Mouse (Mus musculus): Measurements from ENCODE around the gene St14. TPM values are rescaled to one million over a fixed set of nuclear protein-coding genes. Genes with fewer than 3 reads are reported as not detected.

Gene St14
- polyA plus RNA-seq, 1 experiment = 12.9 TPM

GRCm38 (mm10) chr9:31148135-31148534 is 16.5 kb upstream of the St14 start:
- no peak overlapping the region for H3K4me3 ChIP-seq (ENCODE audit: extremely low read depth, insufficient read depth, insufficient read length)
- no peak for TF ChIP-seq POLR2A (IDR thresholded peaks at IDR 0.05; ENCODE audit: low read depth, low read length)
- TF ChIP-seq CTCF (IDR thresholded peaks at IDR 0.05; ENCODE audit: extremely low read depth, insufficient read depth, insufficient read length, insufficient replicate concordance) = no peak
- no peaks in the 10 kb centered on the region for H3K36me3 ChIP-seq (ENCODE audit: control insufficient read depth, insufficient read depth, low read length)
- H3K27me3 ChIP-seq (ENCODE audit: control insufficient read depth, insufficient read depth, low read length) = no peaks in the 10 kb centered on the region
- no peaks in the 10 kb centered on the region; the same call in 1 of the 2 replicates for H3K4me1 ChIP-seq (ENCODE audit: control insufficient read depth, insufficient read depth, insufficient read length)
- H3K27ac ChIP-seq (ENCODE audit: insufficient read depth, low read length) = no peak overlapping the region
- DNase-seq (ENCODE audit: low read depth in 1 of 2, low spot score in 2 of 2) = no peak
- 92% methylated on average over 7 of the region's 7 CpGs for WGBS

- Histone ChIP-seq H3K27me3 (ENCODE audit: control insufficient read depth, insufficient read depth, low read length) (no peaks in the 10 kb centered on the region), H3K4me1 (ENCODE audit: control insufficient read depth, insufficient read depth, insufficient read length) (no peaks in the 10 kb centered on the region; the same call in 1 of the 2 replicates), H3K27ac (ENCODE audit: insufficient read depth, low read length) (no peak overlapping the region), H3K4me3 (ENCODE audit: extremely low read depth, insufficient read depth, insufficient read length) (no peak overlapping the region), H3K36me3 (ENCODE audit: control insufficient read depth, insufficient read depth, low read length) (no peaks in the 10 kb centered on the region)
- WGBS = 43% methylated on average over 7 of the region's 7 CpGs
- peak in 1 of 2 experiments; percentile 23 for DNase-seq (ENCODE audit: low read depth in 1 of 2, low spot score in 2 of 2)
- TF ChIP-seq POLR2A (IDR thresholded peaks at IDR 0.05; ENCODE audit: low read depth, low read length) = no peak
- no peak for TF ChIP-seq CTCF (IDR thresholded peaks at IDR 0.05; ENCODE audit: extremely low read depth, insufficient read depth, insufficient read length, insufficient replicate concordance)
These were observed 13.7 kb upstream of the St14 start for GRCm38 (mm10) chr9:31145272-31145925.

GRCm38 (mm10) chr9:31142924-31143323 is 11.3 kb upstream of the St14 start:
- DNase-seq (ENCODE audit: low read depth in 1 of 2, low spot score in 2 of 2) = no peak
- no peak overlapping the region for H3K27ac ChIP-seq (ENCODE audit: insufficient read depth, low read length)
- no peak for TF ChIP-seq POLR2A (IDR thresholded peaks at IDR 0.05; ENCODE audit: low read depth, low read length)
- TF ChIP-seq CTCF (IDR thresholded peaks at IDR 0.05; ENCODE audit: extremely low read depth, insufficient read depth, insufficient read length, insufficient replicate concordance) = no peak
- no peaks in the 10 kb centered on the region for H3K36me3 ChIP-seq (ENCODE audit: control insufficient read depth, insufficient read depth, low read length)
- no peaks in the 10 kb centered on the region for H3K27me3 ChIP-seq (ENCODE audit: control insufficient read depth, insufficient read depth, low read length)
- H3K4me1 ChIP-seq (ENCODE audit: control insufficient read depth, insufficient read depth, insufficient read length) = no peaks in the 10 kb centered on the region; the same call in 1 of the 2 replicates
- no peak overlapping the region for H3K4me3 ChIP-seq (ENCODE audit: extremely low read depth, insufficient read depth, insufficient read length)
- 100% methylated on average over 1 of the region's 1 CpGs for WGBS

- 0 out of 2 replicates have a peak, but pooled peaks cover 2% of the 10 kb centered on the region for H3K27me3 ChIP-seq (ENCODE audit: control insufficient read depth, insufficient read depth, low read length)
- no peaks in the 10 kb centered on the region for H3K36me3 ChIP-seq (ENCODE audit: control insufficient read depth, insufficient read depth, low read length)
- peaks cover 9% of the 10 kb centered on the region for H3K4me1 ChIP-seq (ENCODE audit: control insufficient read depth, insufficient read depth, insufficient read length)
- DNase-seq (ENCODE audit: low read depth in 1 of 2, low spot score in 2 of 2) = no peak
- H3K27ac ChIP-seq (ENCODE audit: insufficient read depth, low read length) = no peak overlapping the region
- TF ChIP-seq CTCF (IDR thresholded peaks at IDR 0.05; ENCODE audit: extremely low read depth, insufficient read depth, insufficient read length, insufficient replicate concordance) (no peak), POLR2A (IDR thresholded peaks at IDR 0.05; ENCODE audit: low read depth, low read length) (no peak)
- WGBS = 74% methylated on average over 5 of the region's 5 CpGs
- H3K4me3 ChIP-seq (ENCODE audit: extremely low read depth, insufficient read depth, insufficient read length) = no peak overlapping the region
These were observed 1.5 kb upstream of the St14 start for GRCm38 (mm10) chr9:31133131-31133530.

- Histone ChIP-seq H3K27me3 (ENCODE audit: control insufficient read depth, insufficient read depth, low read length) (0 out of 2 replicates have a peak, but pooled peaks cover 2% of the 10 kb centered on the region), H3K4me1 (ENCODE audit: control insufficient read depth, insufficient read depth, insufficient read length) (peaks cover 9% of the 10 kb centered on the region), H3K4me3 (ENCODE audit: extremely low read depth, insufficient read depth, insufficient read length) (peak overlapping the region; percentile 60), H3K36me3 (ENCODE audit: control insufficient read depth, insufficient read depth, low read length) (no peaks in the 10 kb centered on the region), H3K27ac (ENCODE audit: insufficient read depth, low read length) (peak overlapping the region; percentile 56)
- WGBS = 1% methylated on average over 26 of the region's 26 CpGs
- TF ChIP-seq CTCF (IDR thresholded peaks at IDR 0.05; ENCODE audit: extremely low read depth, insufficient read depth, insufficient read length, insufficient replicate concordance) = no peak
- no peak for TF ChIP-seq POLR2A (IDR thresholded peaks at IDR 0.05; ENCODE audit: low read depth, low read length)
- peak in 1 of 2 experiments; percentile 8 for DNase-seq (ENCODE audit: low read depth in 1 of 2, low spot score in 2 of 2)
These were observed 1.1 kb downstream of the St14 start for GRCm38 (mm10) chr9:31130357-31131204.

- peak overlapping the region; percentile 60; the same call in 1 of the 2 replicates for H3K4me3 ChIP-seq (ENCODE audit: extremely low read depth, insufficient read depth, insufficient read length)
- peaks cover 9% of the 10 kb centered on the region for H3K4me1 ChIP-seq (ENCODE audit: control insufficient read depth, insufficient read depth, insufficient read length)
- H3K27me3 ChIP-seq (ENCODE audit: control insufficient read depth, insufficient read depth, low read length) = 0 out of 2 replicates have a peak, but pooled peaks cover 2% of the 10 kb centered on the region
- TF ChIP-seq POLR2A (IDR thresholded peaks at IDR 0.05; ENCODE audit: low read depth, low read length) = no peak
- no peak for TF ChIP-seq CTCF (IDR thresholded peaks at IDR 0.05; ENCODE audit: extremely low read depth, insufficient read depth, insufficient read length, insufficient replicate concordance)
- H3K36me3 ChIP-seq (ENCODE audit: control insufficient read depth, insufficient read depth, low read length) = no peaks in the 10 kb centered on the region
- DNase-seq (ENCODE audit: low read depth in 1 of 2, low spot score in 2 of 2) = peak; percentile 51 to 67
- H3K27ac ChIP-seq (ENCODE audit: insufficient read depth, low read length) = peak overlapping the region; percentile 56
- WGBS = 2% methylated on average over 8 of the region's 8 CpGs
These were observed 1.7 kb downstream of the St14 start for GRCm38 (mm10) chr9:31129956-31130355.
